Mouse (Mus musculus) kidney, adult 9 months (tissue): Measurements from ENCODE around the gene Ralb.

Experiments used
- DNase-seq: peaks from one replicate; pipeline ENCODE4 v3.0.0; 2022

Gene Ralb

GRCm38 (mm10) chr1:119504260-119505062 lies at the start of gene Ralb:
Ralb (minus strand) TSS chr1:119504794.
- DNase-seq = peak; percentile 99

- peak; percentile 84 for DNase-seq
Measured at GRCm38 (mm10) chr1:119551651-119552050, 47.1 kb upstream of the Ralb start.

GRCm38 (mm10) chr1:119550064-119550463 lies 45.5 kb upstream of the Ralb start:
- no peak for DNase-seq

DNA sequence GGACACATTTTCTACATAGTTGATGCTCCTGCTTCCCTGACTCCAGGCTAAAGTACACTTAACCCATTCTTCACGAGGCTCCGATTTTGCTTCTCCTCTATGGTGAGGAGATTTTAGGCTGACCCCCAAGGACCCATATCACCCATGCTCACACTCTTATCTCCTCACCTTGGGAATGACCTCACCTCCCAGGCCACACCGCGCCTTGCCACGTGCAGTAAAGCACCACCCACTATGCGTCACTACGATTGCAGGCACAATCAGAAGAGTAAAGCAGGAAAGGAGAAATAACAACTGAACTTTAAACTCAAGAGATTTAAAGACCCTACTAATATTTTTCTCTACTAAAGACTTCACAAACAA lies 44.7 kb upstream of the Ralb start:
- no peak for DNase-seq

GRCm38 (mm10) chr1:119548668-119549326 lies 44.2 kb upstream of the Ralb start:
- DNase-seq = peak; percentile 88

DNA sequence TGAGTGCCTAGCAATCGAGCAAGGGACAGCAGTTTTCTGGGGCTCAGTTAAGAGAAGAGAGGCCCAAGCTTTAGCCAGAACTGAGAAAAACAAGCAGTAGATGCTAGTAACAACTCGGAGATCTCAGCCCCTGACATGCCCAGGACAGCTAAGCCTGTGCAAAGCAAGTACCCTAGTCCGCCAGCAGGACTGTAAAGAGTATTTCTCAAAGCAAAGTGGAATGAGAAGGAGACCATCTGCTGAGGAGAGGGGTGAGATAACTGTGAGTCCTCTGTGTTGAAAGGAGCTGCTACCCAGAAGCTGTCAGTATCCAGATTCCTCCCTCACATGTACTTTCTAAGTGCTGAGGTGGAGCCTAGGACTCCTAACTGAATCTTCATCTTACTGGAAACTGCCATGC lies 41.9 kb upstream of the Ralb start:
- no peak for DNase-seq

- DNase-seq = no peak
Measured at GRCm38 (mm10) chr1:119545671-119546070, 41.1 kb upstream of the Ralb start.

DNA sequence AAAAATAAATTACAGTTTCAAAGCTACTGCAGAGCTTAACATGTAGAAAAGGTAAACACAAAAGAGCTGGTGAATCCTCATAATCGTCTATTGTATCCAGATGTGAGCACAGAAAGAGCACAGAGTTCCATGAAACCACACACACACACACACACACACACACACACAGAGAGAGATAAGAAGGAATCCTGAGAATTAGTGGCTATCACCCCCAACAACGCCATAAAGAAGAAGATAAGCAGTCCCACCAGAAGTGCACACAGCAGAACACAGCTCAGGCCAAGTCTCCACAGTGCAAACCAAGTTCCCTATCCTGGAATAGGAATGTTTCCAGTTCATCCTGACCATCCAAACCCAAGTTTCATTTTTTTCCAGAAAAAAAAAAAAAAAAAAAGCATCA lies 40.6 kb upstream of the Ralb start:
- DNase-seq = no peak

GRCm38 (mm10) chr1:119544611-119545155 lies 40.1 kb upstream of the Ralb start:
- no peak for DNase-seq

DNA sequence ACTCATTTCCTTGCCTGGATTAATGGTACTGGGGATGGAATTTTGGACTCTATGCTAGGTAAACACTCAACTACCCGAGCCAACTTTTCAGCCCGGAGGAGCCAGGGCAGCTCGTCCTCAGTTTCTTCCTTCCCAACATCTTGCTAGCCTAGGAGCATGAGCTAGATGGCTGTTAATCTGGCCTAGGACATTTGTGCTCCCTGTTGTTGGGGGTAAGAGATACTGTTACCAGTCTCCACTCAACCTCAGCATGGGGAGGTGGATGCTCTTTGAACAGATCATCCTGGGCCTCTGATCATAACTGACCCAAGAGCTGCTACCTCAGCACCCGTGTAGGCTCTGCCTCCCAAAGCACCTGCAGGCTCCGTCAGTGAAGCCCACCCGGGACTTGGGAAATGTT lies 38.7 kb upstream of the Ralb start:
- no peak for DNase-seq

DNA sequence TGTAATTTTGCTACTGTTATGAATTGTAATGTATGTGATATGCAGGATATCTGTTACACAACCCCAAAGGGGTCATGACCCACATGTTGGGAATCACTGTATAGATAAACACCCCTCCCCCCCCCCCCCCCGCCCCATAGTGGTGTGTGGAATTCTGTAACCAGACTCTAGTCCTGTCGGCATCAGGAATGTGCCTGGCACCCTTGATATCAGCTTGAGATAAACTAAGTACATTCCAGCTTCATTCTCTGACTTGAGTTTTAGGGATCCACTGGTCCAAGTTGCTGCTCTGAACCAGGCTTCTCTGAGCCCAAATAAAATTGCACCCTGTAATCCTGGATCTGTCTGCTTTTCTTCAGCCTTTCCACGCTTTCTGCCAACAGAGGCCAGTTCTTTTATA lies 37.0 kb upstream of the Ralb start:
- no peak for DNase-seq

DNA sequence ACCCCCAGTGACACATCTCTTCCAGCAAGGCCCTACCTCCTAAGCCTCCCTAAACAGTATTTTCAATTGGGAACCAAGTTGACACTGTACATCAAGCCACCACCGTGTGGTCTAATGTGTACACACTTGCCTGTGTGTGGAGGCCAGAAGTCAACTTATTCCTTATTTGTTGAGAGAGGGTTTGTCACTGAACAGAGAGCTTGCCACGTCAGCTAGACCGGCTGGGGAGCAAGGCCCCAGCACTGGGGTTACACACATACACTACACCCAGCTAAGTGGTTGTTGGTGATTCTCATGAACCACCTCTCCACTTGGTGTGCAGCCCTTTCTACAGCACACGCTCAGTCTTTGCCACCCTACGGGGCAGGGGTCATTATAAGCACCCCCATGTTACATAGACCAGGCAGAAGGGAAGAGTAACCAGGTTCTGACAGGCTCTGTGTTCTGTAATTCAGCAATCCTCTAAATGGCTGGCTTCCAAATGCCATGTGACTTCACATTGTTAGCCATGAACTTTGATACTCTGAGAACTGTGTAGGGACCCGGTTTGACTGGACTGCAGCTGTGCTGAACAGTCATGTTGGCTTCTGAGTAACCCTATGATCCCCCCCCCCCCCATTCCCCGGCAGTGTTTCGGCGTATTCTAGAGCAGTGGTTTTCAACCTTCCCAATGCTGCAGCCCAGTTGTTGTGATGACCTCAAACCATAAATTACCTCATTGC lies 36.4 kb upstream of the Ralb start:
- DNase-seq = peak; percentile 96

DNA sequence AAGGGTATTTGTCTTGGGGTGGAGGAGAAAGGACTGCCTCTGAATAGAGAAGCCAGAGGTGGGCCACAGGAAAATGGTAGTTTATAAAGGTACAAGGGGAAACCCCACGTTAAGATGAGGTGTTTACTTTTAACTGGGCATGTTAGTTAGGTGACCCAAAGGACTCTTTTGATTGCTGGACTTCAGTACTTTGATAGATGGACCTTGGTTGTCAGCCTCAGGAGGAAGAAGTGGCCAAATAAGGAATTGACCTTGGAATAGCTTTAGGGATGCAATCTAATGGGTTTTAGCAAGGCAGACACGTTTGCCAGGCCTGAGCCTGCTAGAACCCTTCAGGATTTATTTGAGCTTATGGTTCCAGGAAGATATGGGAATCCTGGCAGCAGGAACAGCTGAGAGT lies 34.7 kb upstream of the Ralb start:
- DNase-seq = peak; percentile 38

DNA sequence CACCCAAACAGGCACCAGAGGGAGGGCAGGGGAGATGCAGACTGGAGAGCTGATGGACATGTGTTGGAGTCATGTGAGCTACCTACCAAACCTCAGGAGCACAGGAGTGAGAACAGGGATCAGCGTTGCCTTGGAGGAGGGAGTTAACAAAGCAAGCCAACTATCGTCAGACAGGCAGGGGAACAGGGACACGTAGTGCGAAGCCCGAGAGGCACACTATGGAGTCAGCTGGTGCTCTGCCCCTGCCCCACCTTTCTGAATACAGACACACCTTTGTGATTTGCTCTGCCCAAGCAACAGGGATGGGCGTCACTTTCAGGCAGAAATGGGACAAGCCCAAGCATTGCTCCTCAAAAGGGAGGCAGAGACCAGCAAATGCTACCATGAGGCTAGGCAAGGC lies 33.1 kb upstream of the Ralb start:
- DNase-seq = no peak

DNA sequence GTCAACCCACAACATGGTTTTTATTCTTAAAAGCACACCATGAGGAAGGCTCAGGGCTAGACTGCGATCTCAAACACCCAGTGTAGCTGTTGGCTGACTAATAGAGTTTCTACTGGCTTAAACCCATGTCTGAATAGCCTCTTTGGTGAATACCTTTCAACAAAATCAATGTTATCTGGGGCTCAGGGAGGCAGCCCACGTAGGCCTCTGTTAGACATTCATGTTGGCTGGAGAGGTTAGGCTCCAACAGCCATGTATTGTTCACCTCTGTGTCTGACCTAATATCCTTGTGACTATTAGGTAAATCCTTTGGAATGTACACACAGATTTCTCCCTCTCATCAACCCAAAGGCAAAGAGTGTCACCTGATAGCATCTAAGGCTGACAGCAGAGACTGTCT lies 31.5 kb upstream of the Ralb start:
- DNase-seq = no peak

GRCm38 (mm10) chr1:119534341-119534740 lies 29.7 kb upstream of the Ralb start:
- no peak for DNase-seq

GRCm38 (mm10) chr1:119533093-119533805 lies 28.7 kb upstream of the Ralb start:
- DNase-seq = no peak

DNA sequence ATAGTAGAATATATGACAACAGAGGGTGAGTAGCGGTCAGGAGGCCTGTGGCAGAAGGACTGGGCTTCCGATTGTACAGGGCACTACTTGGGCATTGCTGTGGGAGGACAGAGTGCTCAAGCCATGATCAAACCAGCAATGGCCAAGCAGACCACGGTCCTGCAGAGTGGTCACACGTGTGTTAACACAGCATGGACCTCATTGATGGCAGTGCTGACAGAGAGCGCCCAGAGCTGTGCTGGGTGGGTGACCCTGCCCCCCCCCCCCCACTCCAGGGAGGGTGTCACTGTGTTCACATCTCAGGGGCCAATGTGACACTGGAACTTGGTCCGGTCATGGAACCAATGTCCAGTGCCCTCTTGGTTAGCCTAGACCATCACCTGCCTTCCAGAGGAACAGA lies 27.6 kb upstream of the Ralb start:
- DNase-seq = no peak

DNA sequence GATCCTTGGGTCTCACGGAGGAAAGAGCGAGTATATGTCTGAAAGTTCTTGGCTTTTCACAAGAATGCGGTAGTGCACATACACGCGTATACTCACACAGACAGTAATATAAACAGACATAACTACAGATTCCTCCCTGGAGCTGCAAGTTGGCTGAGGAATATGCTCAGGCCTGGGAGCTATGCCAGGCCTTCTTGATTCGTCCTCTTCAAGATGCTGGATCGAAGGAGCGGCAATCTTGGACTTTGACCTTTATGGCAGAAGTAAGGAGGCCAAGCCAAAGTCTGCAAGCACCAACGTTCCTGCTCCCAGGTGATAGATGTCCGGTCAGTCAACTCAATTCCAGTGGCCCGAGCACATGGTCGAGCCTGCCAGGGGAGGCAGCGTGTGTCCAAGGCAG lies 26.3 kb upstream of the Ralb start:
- DNase-seq = peak; percentile 82

DNA sequence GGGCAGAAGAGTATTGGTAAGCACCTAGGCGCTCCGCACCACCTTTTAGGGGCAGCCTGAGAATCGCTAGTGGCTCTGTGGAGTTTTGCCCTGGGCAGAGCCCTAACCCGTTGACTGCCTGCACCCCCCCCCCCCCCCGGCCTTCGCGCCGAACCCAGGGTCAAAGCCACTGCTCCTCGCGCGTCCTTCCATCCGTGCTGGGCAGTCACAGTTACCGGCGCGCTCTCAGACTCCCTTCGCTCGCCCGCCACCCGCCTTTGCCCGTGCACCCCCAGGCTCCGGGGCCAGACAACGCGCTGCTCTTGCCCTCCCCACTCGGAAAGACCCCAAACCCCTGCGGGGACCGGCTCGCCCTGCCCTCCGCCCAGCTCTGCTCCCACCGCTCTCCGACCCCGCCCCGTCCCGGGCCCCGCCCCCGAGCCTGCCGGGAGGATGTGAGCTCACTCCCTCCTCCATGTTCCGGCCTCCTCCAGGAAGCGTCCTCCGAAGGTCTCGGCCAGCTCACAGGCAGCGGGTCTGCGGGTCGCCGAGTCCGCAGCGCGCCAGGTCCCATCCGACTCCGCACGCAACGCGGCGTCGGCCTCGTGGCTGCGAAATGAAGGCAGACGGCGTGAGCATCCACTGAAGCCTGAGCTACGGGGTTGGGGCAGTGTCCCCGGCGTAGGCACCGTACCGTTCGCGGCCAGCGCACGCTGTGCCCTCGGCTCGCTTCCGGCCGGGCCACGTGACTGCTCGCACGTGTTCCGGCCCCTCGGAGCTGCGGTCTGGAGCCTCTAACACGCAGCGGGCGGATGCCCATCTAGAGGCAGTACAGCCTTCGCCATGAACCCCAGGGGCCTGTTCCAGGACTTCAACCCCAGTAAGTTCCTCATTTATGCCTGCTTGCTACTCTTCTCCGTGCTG lies 21.3 kb upstream of the Ralb start, which contains the start of gene Tmem185b:
TSS of gene Tmem185b (plus strand) at position 472 of the 903 bp plus-strand sequence.
- DNase-seq = peak; percentile 93

- peak; percentile 57 for DNase-seq
Measured at GRCm38 (mm10) chr1:119525004-119525444, 20.4 kb upstream of the Ralb start.

GRCm38 (mm10) chr1:119523826-119524225 lies 19.2 kb upstream of the Ralb start:
- DNase-seq = peak; percentile 57
